Mouse (Mus musculus) stomach, embryonic 15.5 days (tissue): ENCODE data around the gene Rpusd3. TPM values are rescaled to one million over a fixed set of nuclear protein-coding genes. Genes with fewer than 3 reads are reported as not detected.

ENCODE experiments used
- ATAC-seq: fragments of 200-750 bp; cut with Nextera tagmentation; 2 replicates; pipeline ENCODE4 v1.8.0; 2017; ENCODE audit warnings: low read depth, moderate number of reproducible peaks, moderate TSS enrichment; ENCODE audit not compliant: insufficient read depth, low FRiP score
- H3K27ac ChIP-seq: fragments of 300-500 bp; sonication (generic); 2 replicates; pipeline ENCODE4 v1.5.1; 2015; ENCODE audit warnings: mild to moderate bottlenecking, inconsistent platforms
- H3K27me3 ChIP-seq: fragments of 300-500 bp; sonication (generic); replicated peaks from 2 replicates; pipeline ENCODE4 v1.6.1; 2015; ENCODE audit warnings: inconsistent platforms
- H3K36me3 ChIP-seq: fragments of 300-500 bp; sonication (generic); 2 replicates; pipeline ENCODE4 v1.6.1; 2015; ENCODE audit warnings: inconsistent platforms
- H3K4me1 ChIP-seq: fragments of 300-500 bp; sonication (generic); 2 replicates; pipeline ENCODE4 v1.6.1; 2015; ENCODE audit warnings: inconsistent platforms
- H3K4me2 ChIP-seq: fragments of 300-500 bp; sonication (generic); 2 replicates; pipeline ENCODE4 v1.6.1; 2015; ENCODE audit warnings: mild to moderate bottlenecking, inconsistent platforms
- H3K4me3 ChIP-seq: fragments of 300-500 bp; sonication (generic); replicated peaks from 2 replicates; pipeline ENCODE4 v1.5.1; 2015; ENCODE audit warnings: inconsistent platforms
- H3K9ac ChIP-seq: fragments of 300-500 bp; sonication (generic); 2 replicates; pipeline ENCODE4 v1.6.1; 2015; ENCODE audit warnings: inconsistent platforms
- H3K9me3 ChIP-seq: fragments of 300-500 bp; sonication (generic); 2 replicates; pipeline ENCODE4 v1.6.1; 2016; ENCODE audit warnings: inconsistent platforms
- WGBS: fragments of 180-500 bp; shearing (Covaris S2); methylation state at CpG from one replicate; pipeline ENCODE4 v1.1.7; 2015; 5-methylcytosine and 5-hydroxymethylcytosine counted together
- polyA plus RNA-seq: library from polyadenylated mRNA; unstranded; fragments of >200 nt; fragmentation: Nextera tagmentation; extraction: Ambion mirVana; gene quantifications from 2 replicates; pipeline ENCODE4 v1.2.1, GENCODE M21; 2015

Gene Rpusd3
- polyA plus RNA-seq, 1 experiment from 2014 or later, result 15.9 TPM

DNA sequence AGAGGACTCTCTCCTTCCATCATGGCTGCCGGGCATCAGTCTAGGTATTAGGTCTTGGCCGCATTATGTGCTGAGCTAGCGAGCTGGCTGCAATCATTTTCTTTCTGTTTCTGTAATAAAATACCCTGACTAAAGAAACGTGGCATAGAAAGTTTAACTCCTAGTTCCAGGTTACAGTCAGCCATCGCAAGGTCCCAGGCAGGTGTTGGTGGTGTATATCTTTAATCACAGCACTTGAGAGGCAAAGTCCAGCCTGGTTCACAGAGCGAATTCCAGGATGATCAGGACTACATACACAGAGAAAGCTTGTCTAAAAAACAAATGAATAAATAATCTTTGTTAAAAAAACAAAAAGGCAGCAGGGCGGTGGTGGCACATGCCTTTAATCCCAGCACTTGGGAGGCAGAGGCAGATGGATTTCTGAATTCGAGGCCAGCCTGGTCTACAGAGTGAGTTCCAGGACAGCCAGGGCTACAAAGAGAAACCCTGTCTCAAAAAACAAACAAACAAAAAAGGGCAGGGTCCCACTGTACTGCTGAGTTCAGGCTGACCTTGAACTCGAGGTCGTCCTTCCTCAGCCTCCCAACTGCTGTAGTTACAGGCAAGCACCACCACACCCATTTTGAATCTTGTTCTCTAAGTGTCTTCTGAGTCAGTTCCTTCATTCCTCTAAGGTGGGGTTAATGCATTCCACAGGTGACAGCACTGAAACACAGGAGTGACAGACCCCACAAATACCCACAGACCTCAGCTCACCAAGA lies 22.7 kb downstream of the Rpusd3 start:
- Histone ChIP-seq H3K27me3 (no peaks in the 10 kb centered on the region), H3K4me3 (no peak overlapping the region), H3K27ac (no peak overlapping the region), H3K4me2 (no peak overlapping the region), H3K9ac (no peak overlapping the region), H3K4me1 (peaks cover 11% of the 10 kb centered on the region), H3K9me3 (no peaks in the 10 kb centered on the region), H3K36me3 (0 out of 2 replicates have a peak, but pooled peaks cover 2% of the 10 kb centered on the region)
- WGBS, result 81% methylated on average over 10 of the region's 10 CpGs
- no peak for ATAC-seq

DNA sequence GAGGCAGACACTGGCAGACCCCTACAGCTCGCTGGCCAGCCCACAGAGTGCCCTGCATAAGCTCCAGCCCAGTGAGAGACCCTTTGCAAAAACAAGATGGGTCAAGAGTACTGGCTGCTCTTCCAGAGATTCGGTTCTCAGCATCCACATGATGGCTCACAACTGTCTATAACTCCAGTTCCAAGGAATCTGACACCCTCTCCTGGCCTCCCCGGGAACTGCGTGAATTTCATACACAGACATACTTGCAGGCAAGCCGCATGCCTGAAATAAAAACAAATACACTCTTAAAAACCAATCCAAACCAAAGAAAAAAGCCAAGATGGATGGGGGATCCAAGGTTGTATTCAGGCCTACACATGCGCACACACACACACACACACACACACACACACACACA lies 23.6 kb downstream of the Rpusd3 start:
- Histone ChIP-seq H3K36me3 (peaks cover 7% of the 10 kb centered on the region; the same call in 1 of the 2 replicates), H3K4me3 (no peak overlapping the region), H3K27ac (no peak overlapping the region), H3K27me3 (no peaks in the 10 kb centered on the region), H3K9me3 (no peaks in the 10 kb centered on the region), H3K4me2 (no peak overlapping the region), H3K9ac (no peak overlapping the region), H3K4me1 (peaks cover 11% of the 10 kb centered on the region)
- ATAC-seq, result no peak
- WGBS, result 92% methylated on average over 6 of the region's 6 CpGs

GRCm38 (mm10) chr6:113394811-113395210 lies 24.3 kb downstream of the Rpusd3 start:
- no peak overlapping the region for H3K27ac ChIP-seq
- 88% methylated on average over 11 of the region's 11 CpGs for WGBS
- H3K9me3 ChIP-seq, result no peaks in the 10 kb centered on the region
- H3K4me2 ChIP-seq, result no peak overlapping the region
- H3K27me3 ChIP-seq, result no peaks in the 10 kb centered on the region
- H3K4me3 ChIP-seq, result no peak overlapping the region
- H3K4me1 ChIP-seq, result peaks cover 11% of the 10 kb centered on the region
- H3K9ac ChIP-seq, result no peak overlapping the region
- H3K36me3 ChIP-seq, result peaks cover 14% of the 10 kb centered on the region
- ATAC-seq, result no peak

- Histone ChIP-seq H3K9ac (no peak overlapping the region), H3K27ac (no peak overlapping the region), H3K27me3 (no peaks in the 10 kb centered on the region), H3K9me3 (no peaks in the 10 kb centered on the region), H3K36me3 (peaks cover 22% of the 10 kb centered on the region), H3K4me1 (peaks cover 11% of the 10 kb centered on the region), H3K4me2 (no peak overlapping the region), H3K4me3 (no peak overlapping the region)
- no peak for ATAC-seq
- WGBS, result 84% methylated on average over 6 of the region's 6 CpGs
These were observed 25.2 kb downstream of the Rpusd3 start for GRCm38 (mm10) chr6:113393951-113394350.

DNA sequence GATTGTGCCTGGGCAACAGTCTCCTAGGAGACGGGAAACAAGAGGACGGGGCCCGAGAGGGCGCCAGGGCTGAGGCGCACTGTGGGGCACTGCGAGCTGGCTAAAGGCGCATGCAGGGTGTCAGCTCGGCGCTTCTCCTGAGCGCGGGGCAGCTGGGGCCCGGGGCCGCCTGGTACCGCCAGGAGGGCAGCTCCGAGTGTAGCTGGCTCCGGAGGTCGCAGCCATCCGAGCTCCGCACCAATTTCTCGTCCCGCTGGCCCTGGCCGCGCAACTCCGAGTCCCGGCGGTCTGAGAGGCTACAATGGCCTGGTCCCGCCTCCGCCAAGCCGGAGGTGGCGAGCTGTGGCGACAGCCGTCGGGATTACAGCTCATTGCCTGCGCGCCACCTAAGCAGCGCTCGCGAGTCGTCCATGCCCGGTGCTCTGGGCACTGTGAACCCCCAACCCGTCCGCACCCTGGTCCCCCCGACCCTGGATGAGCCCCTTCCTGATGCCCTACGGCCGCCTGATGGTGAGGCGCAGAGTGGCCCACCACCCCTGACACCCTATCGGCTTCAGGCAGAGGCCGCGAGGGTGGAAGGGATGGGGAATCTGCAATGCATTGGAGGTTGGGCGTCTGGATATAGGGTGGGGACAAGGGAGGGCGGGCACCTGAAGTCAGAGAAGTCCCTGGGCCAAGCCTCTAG lies 26.6 kb downstream of the Rpusd3 start:
- peaks cover 37% of the 10 kb centered on the region for H3K36me3 ChIP-seq
- peak overlapping the region; percentile 43 for H3K4me3 ChIP-seq
- H3K9me3 ChIP-seq, result no peaks in the 10 kb centered on the region
- peaks cover 11% of the 10 kb centered on the region for H3K4me1 ChIP-seq
- peak overlapping the region; percentile 22; the same call in 1 of the 2 replicates for H3K27ac ChIP-seq
- no peaks in the 10 kb centered on the region for H3K27me3 ChIP-seq
- peak; percentile 65; the same call in 1 of the 2 replicates for ATAC-seq
- peak overlapping the region; percentile 91 for H3K4me2 ChIP-seq
- 3% methylated on average over 51 of the region's 51 CpGs for WGBS
- H3K9ac ChIP-seq, result peak overlapping the region; percentile 29; the same call in 1 of the 2 replicates

DNA sequence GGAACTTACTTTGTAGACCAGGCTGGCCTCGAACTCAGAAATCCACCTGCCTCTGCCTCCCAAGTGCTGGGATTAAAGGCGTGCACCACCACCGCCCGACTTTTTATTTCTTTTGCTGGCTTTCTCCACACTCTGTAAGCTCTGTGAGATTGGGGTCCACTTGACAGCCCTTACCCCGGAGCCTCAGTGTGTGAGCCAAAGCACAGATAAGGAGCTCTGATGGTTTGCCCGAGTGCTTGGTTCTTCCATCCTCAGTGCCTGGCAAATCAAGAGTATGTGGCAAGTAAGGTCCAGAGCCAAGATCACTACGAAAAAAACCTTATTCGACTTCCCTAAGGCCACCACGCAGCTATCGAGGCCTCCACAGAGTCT lies 27.1 kb downstream of the Rpusd3 start:
- ATAC-seq, result no peak

GRCm38 (mm10) chr6:113390715-113391114 lies 28.4 kb downstream of the Rpusd3 start:
- Histone ChIP-seq H3K27ac (no peak overlapping the region), H3K9me3 (no peaks in the 10 kb centered on the region), H3K27me3 (no peaks in the 10 kb centered on the region), H3K4me2 (no peak overlapping the region), H3K4me3 (no peak overlapping the region), H3K4me1 (peaks cover 11% of the 10 kb centered on the region), H3K9ac (no peak overlapping the region), H3K36me3 (peaks cover 47% of the 10 kb centered on the region)
- ATAC-seq, result no peak
- WGBS, result 80% methylated on average over 3 of the region's 3 CpGs

More for the DNA sequence above, 27.1 kb downstream of the Rpusd3 start:
- Histone ChIP-seq H3K4me2 (peak overlapping the region; percentile 91), H3K4me3 (peak overlapping the region; percentile 43), H3K36me3 (peaks cover 41% of the 10 kb centered on the region), H3K27me3 (no peaks in the 10 kb centered on the region), H3K27ac (peak overlapping the region; percentile 22; the same call in 1 of the 2 replicates), H3K9ac (peak overlapping the region; percentile 29; the same call in 1 of the 2 replicates), H3K4me1 (peaks cover 11% of the 10 kb centered on the region), H3K9me3 (no peaks in the 10 kb centered on the region)
- 31% methylated on average over 10 of the region's 10 CpGs for WGBS

DNA sequence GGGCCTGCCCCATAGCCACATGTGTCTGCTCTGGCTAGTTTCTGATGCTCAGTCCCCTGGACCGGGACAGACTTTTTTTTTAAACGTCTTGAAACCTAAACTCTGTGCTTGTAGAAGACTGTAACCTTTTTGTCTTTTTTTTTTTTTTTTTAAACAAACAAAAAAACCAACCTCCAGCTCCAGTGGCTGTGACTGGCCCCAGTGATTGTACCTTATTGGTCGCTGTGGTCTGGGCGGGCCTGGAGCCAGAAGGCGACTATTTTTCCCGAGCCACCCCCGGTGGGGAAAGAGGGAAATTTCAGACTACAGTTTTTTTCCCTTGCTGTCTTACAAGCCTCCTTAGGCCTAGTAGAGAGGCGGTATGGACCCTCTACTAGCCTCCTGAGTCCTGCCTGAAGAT lies 30.2 kb downstream of the Rpusd3 start, which contains the start of gene Ttll3:
Gene Ttll3 (plus strand): TSS at position 301 of the 400 bp plus-strand sequence.
- Histone ChIP-seq H3K9ac (no peak within 1 kb of the TSS), H3K4me1 (peaks cover 11% of the 10 kb centered on the region), H3K27me3 (no peaks in the 10 kb centered on the region), H3K9me3 (no peaks in the 10 kb centered on the region), H3K4me3 (no peak within 1 kb of the TSS), H3K27ac (0 out of 2 replicates have a peak within 1 kb of the TSS, but pooled peaks have one; percentile 3), H3K36me3 (peaks cover 62% of the 10 kb centered on the region), H3K4me2 (no peak within 1 kb of the TSS)
- 67% methylated on average over 8 of the region's 8 CpGs for whole genome bisulfite sequencing
- ATAC-seq, result no peak

DNA sequence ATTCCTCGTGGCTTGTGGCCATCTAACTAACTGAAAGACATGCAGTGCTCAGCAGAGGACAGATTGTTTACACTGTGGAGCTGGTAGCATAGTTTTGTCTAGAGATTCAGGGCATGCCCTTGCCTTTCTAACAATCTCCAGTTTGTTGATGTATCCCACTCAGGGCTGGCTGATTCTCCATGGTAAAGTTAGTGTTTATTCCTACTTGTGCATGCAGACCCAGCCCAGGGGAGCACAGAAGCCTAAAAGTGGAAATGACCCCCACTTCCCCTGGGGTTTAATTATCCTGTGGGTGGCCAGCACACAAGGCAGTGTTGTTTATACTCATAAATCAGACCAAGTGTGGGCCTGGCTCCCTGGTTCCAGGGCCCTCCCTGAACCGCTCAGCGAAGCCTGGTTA lies 33.1 kb downstream of the Rpusd3 start:
- Histone ChIP-seq H3K4me2 (no peak overlapping the region), H3K27ac (no peak overlapping the region), H3K4me3 (no peak overlapping the region), H3K27me3 (no peaks in the 10 kb centered on the region), H3K9me3 (no peaks in the 10 kb centered on the region), H3K4me1 (no peaks in the 10 kb centered on the region), H3K9ac (no peak overlapping the region), H3K36me3 (peaks cover 80% of the 10 kb centered on the region)
- 49% methylated on average over 3 of the region's 3 CpGs for WGBS
- no peak for ATAC-seq

GRCm38 (mm10) chr6:113385160-113385714 lies 33.9 kb downstream of the Rpusd3 start:
- Histone ChIP-seq H3K4me2 (no peak overlapping the region), H3K4me3 (no peak overlapping the region), H3K27ac (no peak overlapping the region), H3K9ac (no peak overlapping the region), H3K27me3 (no peaks in the 10 kb centered on the region), H3K36me3 (peaks cover 80% of the 10 kb centered on the region), H3K9me3 (no peaks in the 10 kb centered on the region), H3K4me1 (no peaks in the 10 kb centered on the region)
- WGBS, result 78% methylated on average over 11 of the region's 11 CpGs
- ATAC-seq, result no peak

DNA sequence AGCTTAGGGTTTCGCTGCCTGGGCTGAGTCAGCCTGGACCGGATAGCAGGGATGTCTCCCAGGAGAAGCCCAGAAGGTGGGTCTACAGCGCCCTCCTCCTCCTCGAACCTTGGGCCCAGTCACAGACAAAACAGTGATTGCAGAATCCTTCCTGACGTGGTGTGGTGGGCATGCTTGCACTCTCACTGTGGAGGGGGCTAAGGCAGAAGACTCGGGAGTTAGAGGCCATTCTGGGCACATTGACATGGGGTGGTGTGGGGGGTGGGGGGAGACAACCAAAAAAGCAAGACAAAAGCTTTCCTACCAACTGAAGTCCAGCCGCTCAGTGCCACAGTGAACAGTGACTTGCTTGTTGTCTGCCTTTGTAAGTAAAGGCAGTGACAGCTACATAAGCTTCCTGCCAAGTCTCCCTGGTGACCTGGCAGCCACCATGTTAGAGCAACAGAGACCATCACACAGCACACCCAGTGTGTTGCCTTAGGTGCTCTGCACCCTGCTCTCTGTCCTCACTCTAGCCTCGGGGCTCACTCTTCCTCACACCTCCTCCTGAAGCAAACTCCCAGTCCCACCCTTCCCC lies 34.7 kb downstream of the Rpusd3 start:
- H3K36me3 ChIP-seq, result peaks cover 73% of the 10 kb centered on the region
- H3K4me3 ChIP-seq, result no peak overlapping the region
- H3K27ac ChIP-seq, result no peak overlapping the region
- peaks cover under 1% of the 10 kb centered on the region; the same call in 1 of the 2 replicates for H3K4me1 ChIP-seq
- WGBS, result 93% methylated on average over 8 of the region's 8 CpGs
- no peak overlapping the region for H3K9ac ChIP-seq
- no peaks in the 10 kb centered on the region for H3K27me3 ChIP-seq
- no peaks in the 10 kb centered on the region for H3K9me3 ChIP-seq
- ATAC-seq, result no peak
- no peak overlapping the region for H3K4me2 ChIP-seq
